Mouse (Mus musculus) ovary, adult 10 weeks (tissue): ENCODE results near the gene Olfr1382. TPM values are rescaled to one million over a fixed set of nuclear protein-coding genes. Genes with fewer than 3 reads are reported as not detected.

Experiments
- polyA plus RNA-seq: library from polyadenylated mRNA; stranded (reverse); fragments of 350-450 nt; fragmentation: Illumina TruSeq; extraction: RNeasy Lipid Tissue Mini Kit (QIAGEN cat#74804); gene quantifications from one replicate; pipeline ENCODE4 v1.2.3, GENCODE M21; 2014

Gene Olfr1382
- polyA plus RNA-seq, result not detected

DNA sequence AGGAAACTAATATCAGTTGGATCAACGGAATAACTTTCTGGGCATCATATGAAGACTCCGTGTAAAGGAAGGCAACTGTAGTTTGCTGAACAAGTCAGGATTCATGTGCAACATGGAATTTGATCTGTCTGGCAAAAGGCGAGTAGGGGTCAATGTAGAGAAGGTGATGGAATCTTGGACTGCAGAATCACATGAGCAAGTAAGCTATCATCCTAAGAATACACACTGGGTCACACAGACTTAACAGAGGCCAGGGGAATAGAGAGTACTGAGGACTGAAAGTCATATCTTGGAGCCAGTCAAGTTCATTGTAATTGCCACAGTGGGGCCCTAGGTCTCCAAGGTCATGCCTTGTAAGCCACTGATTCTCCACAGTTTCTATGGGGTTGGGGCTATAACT is at the start of gene Olfr1382:
TSS of gene Olfr1382 (plus strand) at position 301 of the 400 bp plus-strand sequence.

DNA sequence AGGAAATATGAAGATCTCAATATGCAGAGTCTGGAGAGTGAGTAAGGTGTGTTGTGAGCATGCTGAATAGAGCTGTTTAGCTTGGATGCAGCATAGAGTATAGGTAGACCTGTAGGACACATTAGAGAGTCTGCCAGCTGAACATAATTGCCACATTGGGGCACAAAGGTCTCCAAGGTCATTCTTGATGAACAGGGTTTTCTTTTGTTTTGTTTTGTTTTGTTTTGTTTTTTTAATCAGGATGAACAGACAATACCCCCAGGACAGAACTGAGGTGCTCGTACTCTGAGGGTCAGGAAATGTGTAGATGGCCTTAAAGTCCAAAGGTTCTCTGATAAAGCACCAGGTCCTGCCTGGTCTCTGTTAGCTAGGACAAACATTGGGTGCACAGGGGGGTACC is 39.3 kb upstream of the Olfr1382 start, which contains the start of gene Olfr1385:
TSS of gene Olfr1385 (plus strand) at position 301 of the 400 bp plus-strand sequence.

GRCm38 (mm10) chr11:49519348-49519747 is 8.7 kb upstream of the Olfr1382 start, which contains the start of gene Olfr1383:
Gene Olfr1383 (plus strand): TSS chr11:49519648.

GRCm38 (mm10) chr11:49543149-49543548 is 15.1 kb downstream of the Olfr1382 start, which contains the start of gene Olfr1381:
Gene Olfr1381 (plus strand): TSS chr11:49543449.

DNA sequence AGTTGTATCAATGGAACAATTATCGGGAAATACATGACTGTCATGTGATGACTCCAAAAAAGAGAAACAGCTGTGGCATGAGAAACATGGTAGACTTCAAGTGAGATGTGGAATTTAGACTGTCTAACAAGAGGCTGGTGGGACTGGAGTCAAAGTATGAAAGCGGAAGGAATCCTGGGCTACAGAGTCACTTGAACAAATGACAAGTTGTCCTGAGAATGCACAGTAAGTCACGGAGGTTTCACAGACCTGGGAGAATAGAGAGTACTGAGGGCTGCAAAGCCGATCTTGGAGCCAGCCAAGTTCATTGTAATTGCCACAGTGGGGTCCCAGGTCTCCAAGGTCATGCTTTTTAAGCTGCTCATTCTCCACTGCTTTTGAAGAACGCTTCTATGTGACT is 28.5 kb downstream of the Olfr1382 start, which contains the start of gene Olfr1380:
TSS of gene Olfr1380 (plus strand) at position 301 of the 400 bp plus-strand sequence.

Other genes with a start within 250 kb of the Olfr1382 start
- not detected for gene Olfr1393, start 249.9 kb upstream of the Olfr1382 start, polyA plus RNA-seq
- not detected for gene Olfr1392, start 243.0 kb upstream of the Olfr1382 start, polyA plus RNA-seq
- gene Olfr10, start 223.5 kb upstream of the Olfr1382 start, polyA plus RNA-seq, result not detected
- not detected for gene Olfr1391, start 205.5 kb upstream of the Olfr1382 start, polyA plus RNA-seq
- not detected for gene Olfr1390, start 193.1 kb upstream of the Olfr1382 start, polyA plus RNA-seq
- not detected for gene Olfr1389, start 105.2 kb upstream of the Olfr1382 start, polyA plus RNA-seq
- not detected for gene Olfr1388, start 91.6 kb upstream of the Olfr1382 start, polyA plus RNA-seq
- gene Olfr1387, start 72.9 kb upstream of the Olfr1382 start, polyA plus RNA-seq, result not detected
- not detected for gene Olfr1386, start 63.2 kb upstream of the Olfr1382 start, polyA plus RNA-seq
- not detected for gene Olfr1385, start 39.2 kb upstream of the Olfr1382 start, polyA plus RNA-seq
- not detected for gene Olfr1384, start 21.5 kb upstream of the Olfr1382 start, polyA plus RNA-seq
- gene Olfr1383, start 8.6 kb upstream of the Olfr1382 start, polyA plus RNA-seq, result not detected
- not detected for gene Olfr1381, start 15.2 kb downstream of the Olfr1382 start, polyA plus RNA-seq
- gene Olfr1380, start 28.6 kb downstream of the Olfr1382 start, polyA plus RNA-seq, result not detected
- gene Flt4, start 81.0 kb downstream of the Olfr1382 start, polyA plus RNA-seq, result 3.0 TPM
- not detected for gene Scgb3a1, start 135.4 kb downstream of the Olfr1382 start, polyA plus RNA-seq
- 648 TPM for gene Cnot6, start 184.5 kb downstream of the Olfr1382 start, polyA plus RNA-seq